Mouse (Mus musculus): ENCODE measurements around the gene Itgb1. TPM values are rescaled to one million over a fixed set of nuclear protein-coding genes. Genes with fewer than 3 reads are reported as not detected.

Gene Itgb1
- polyA plus RNA-seq, 1 experiment from 2014 or later = 69.9 TPM

DNA sequence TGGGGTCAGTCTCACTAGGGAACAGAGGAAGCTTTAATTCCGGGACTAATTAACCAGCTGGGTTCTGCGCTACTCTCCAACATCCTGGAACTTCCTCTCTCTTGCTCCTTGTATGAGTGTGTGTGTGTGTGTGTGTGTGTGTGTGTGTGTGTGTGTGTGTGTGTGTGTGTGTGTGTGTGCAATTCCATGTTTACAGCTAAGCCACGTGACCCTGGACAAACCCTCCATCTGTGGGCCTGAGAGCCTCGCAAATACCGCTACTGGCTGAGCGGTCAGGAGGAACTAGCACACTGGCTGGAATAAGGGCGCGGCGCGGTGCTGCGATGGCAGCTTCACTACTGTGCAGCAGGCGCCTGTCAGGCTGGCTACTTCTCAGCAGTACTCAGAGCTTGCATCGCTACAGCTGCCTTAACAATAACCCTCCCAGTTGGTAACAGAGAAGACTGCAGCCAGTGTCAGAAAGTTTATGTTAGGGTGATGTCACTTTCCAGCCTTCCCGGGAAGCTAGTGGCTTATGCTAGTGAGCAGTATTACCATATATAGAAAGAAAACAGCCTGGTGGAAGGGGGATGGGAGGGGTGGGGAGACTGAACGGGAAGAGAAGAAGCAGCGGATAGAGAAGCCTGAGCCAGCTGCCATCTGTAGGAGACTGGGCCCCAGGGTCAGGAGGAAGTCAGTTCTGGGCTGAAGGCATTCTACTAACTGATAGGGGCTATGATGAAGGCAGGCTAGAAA is 30.9 kb upstream of the Itgb1 start:
- Histone ChIP-seq H3K36me3 (ENCODE audit: control insufficient read depth, insufficient read depth, low read length) (no peaks in the 10 kb centered on the region), H3K4me1 (ENCODE audit: control insufficient read depth, insufficient read depth, low read length) (peaks cover 4% of the 10 kb centered on the region; the same call in 1 of the 2 replicates), H3K27me3 (ENCODE audit: control insufficient read depth, insufficient read depth, low read length) (no peaks in the 10 kb centered on the region), H3K4me2 (ENCODE audit: low read depth, low read length) (peak overlapping the region; percentile 48), H3K27ac (ENCODE audit: low read depth, low read length) (peak overlapping the region; percentile 66), H3K4me3 (ENCODE audit: low read depth, low read length) (peak overlapping the region; percentile 25; the same call in 1 of the 2 replicates), H3K9ac (replicated peaks; ENCODE audit: low read depth, low read length) (no peak overlapping the region), H3K9me3 (ENCODE audit: control insufficient read depth, low read length) (no peaks in the 10 kb centered on the region)
- WGBS = under 1% methylated on average over 16 of the region's 16 CpGs
- peak; percentile 90 for ATAC-seq (ENCODE audit: low read depth)

DNA sequence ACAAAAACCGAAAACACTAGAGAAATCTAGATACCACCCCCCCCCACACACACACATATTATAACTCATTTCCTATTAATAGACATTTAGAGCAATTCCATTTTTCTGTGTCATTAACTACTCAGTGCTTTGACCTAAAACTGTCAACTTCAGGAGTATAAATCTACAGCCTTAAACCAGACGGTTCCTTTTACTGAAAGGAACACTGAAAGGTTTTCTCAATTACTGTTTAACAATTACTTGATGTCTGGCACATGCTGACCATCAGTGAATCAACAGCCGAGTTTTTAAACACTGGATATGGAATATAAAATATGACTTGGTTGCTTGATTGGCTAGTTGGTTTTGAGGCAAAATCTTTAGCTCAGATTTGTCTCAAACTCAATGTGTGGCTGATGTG is 23.3 kb upstream of the Itgb1 start:
- Histone ChIP-seq H3K4me3 (ENCODE audit: low read depth, low read length) (no peak overlapping the region), H3K27me3 (ENCODE audit: control insufficient read depth, insufficient read depth, low read length) (no peaks in the 10 kb centered on the region), H3K4me1 (ENCODE audit: control insufficient read depth, insufficient read depth, low read length) (no peaks in the 10 kb centered on the region), H3K9me3 (ENCODE audit: control insufficient read depth, low read length) (no peaks in the 10 kb centered on the region), H3K36me3 (ENCODE audit: control insufficient read depth, insufficient read depth, low read length) (no peaks in the 10 kb centered on the region), H3K9ac (replicated peaks; ENCODE audit: low read depth, low read length) (no peak overlapping the region), H3K27ac (ENCODE audit: low read depth, low read length) (no peak overlapping the region), H3K4me2 (ENCODE audit: low read depth, low read length) (no peak overlapping the region)
- ATAC-seq (ENCODE audit: low read depth) = no peak
- WGBS = 36% methylated on average over 3 of the region's 3 CpGs

DNA sequence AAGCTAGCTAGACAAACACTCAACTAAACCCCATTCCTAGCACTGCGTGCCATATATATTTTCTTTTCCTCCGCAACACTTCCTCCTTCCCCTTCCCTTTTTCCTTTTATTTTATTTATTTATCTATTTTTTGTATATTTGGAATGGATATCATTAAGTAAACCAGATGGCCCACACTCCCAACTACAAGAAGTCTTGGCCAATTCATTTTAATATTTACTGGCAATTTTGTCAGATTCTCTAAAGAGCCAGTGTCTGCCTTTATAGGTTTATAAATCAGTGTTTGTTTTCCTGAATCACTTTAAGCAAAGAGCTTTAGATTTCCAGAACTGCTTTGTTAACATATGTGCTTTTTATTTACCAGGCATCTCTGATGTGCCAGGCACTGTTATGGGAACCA is 22.8 kb upstream of the Itgb1 start:
- no peak for ATAC-seq (ENCODE audit: low read depth)
- Histone ChIP-seq H3K36me3 (ENCODE audit: control insufficient read depth, insufficient read depth, low read length) (no peaks in the 10 kb centered on the region), H3K27ac (ENCODE audit: low read depth, low read length) (no peak overlapping the region), H3K4me2 (ENCODE audit: low read depth, low read length) (no peak overlapping the region), H3K4me3 (ENCODE audit: low read depth, low read length) (no peak overlapping the region), H3K9ac (replicated peaks; ENCODE audit: low read depth, low read length) (no peak overlapping the region), H3K9me3 (ENCODE audit: control insufficient read depth, low read length) (no peaks in the 10 kb centered on the region), H3K27me3 (ENCODE audit: control insufficient read depth, insufficient read depth, low read length) (no peaks in the 10 kb centered on the region), H3K4me1 (ENCODE audit: control insufficient read depth, insufficient read depth, low read length) (no peaks in the 10 kb centered on the region)
- 85% methylated on average over 2 of the region's 2 CpGs for WGBS

DNA sequence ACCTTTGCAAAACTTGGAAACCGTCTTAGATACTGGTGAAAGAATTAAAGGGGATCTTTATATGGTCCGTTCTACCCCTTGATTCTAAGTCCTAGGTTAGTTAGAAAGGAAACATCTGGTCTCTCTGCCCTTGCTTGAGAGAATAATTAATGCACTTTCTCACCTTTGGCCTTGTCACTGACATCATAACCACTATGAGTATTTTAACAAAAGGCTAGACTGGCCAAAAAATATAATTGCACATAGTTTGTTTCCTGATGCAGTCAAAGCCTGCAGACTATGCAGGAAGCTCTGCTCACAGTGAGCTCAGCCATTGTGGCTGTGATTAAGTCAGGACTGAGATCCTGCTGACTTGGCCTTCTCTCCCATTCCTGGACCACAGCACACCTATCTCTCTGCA is 22.3 kb upstream of the Itgb1 start:
- Histone ChIP-seq H3K4me2 (ENCODE audit: low read depth, low read length) (no peak overlapping the region), H3K27me3 (ENCODE audit: control insufficient read depth, insufficient read depth, low read length) (no peaks in the 10 kb centered on the region), H3K9me3 (ENCODE audit: control insufficient read depth, low read length) (no peaks in the 10 kb centered on the region), H3K27ac (ENCODE audit: low read depth, low read length) (no peak overlapping the region), H3K36me3 (ENCODE audit: control insufficient read depth, insufficient read depth, low read length) (no peaks in the 10 kb centered on the region), H3K9ac (replicated peaks; ENCODE audit: low read depth, low read length) (no peak overlapping the region), H3K4me3 (ENCODE audit: low read depth, low read length) (no peak overlapping the region), H3K4me1 (ENCODE audit: control insufficient read depth, insufficient read depth, low read length) (no peaks in the 10 kb centered on the region)
- WGBS = 70% methylated on average over 2 of the region's 2 CpGs
- ATAC-seq (ENCODE audit: low read depth) = no peak

DNA sequence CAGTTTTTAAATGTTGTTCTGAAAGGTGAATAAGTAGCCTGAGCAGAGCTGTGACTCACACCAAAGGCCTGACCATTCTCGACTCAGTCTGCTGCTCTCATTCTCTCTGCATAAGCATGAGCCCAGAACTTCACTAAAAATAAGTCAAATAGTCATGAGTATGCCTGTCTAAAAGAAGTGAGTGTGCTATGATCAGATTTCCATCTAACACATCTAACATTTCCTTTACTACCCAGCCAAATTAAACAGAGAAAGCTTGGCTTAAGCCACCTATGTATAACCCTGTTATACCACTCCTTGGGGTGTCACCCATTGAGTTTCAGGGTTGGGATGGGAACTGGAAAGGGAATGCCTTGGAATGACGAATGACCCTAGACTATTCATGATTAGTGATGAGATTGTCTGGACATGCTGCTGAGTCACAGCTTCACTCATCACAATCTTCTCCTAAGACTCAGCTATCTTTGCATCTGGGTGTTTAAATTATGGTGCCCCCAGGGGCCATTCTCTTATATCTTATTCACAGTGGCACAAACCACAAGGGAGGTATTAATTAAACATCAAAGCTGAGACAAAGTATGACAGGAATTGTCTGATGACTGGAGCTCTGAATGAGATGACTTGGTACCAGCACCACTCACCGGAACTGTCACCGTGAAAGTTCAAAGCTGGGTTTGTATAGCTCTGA is 18.7 kb upstream of the Itgb1 start:
- Histone ChIP-seq H3K9ac (replicated peaks; ENCODE audit: low read depth, low read length) (no peak overlapping the region), H3K27ac (ENCODE audit: low read depth, low read length) (no peak overlapping the region), H3K4me3 (ENCODE audit: low read depth, low read length) (no peak overlapping the region), H3K9me3 (ENCODE audit: control insufficient read depth, low read length) (no peaks in the 10 kb centered on the region), H3K36me3 (ENCODE audit: control insufficient read depth, insufficient read depth, low read length) (no peaks in the 10 kb centered on the region), H3K27me3 (ENCODE audit: control insufficient read depth, insufficient read depth, low read length) (no peaks in the 10 kb centered on the region), H3K4me1 (ENCODE audit: control insufficient read depth, insufficient read depth, low read length) (no peaks in the 10 kb centered on the region), H3K4me2 (ENCODE audit: low read depth, low read length) (no peak overlapping the region)
- 84% methylated on average over 4 of the region's 4 CpGs for WGBS
- no peak for ATAC-seq (ENCODE audit: low read depth)

DNA sequence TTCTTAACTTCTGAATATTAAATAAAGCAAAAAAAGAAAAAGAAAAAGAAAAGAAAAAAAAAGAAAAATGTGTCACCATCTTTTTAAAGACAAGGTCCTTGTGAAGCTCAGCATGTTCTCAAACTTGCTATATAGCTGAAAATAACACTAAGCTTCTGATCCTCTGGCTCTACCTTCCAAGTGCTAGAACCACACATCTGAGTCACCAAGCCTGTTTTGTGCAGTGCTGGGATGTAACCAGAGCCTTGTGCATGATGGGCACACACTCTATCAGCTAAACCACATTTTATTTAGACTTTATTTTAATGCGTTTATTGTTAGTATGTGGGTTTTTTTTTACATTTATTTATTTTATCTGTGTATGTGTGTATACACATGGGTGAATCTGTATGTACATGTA is 13.6 kb upstream of the Itgb1 start:
- no peaks in the 10 kb centered on the region for H3K9me3 ChIP-seq (ENCODE audit: control insufficient read depth, low read length)
- H3K9ac ChIP-seq (replicated peaks; ENCODE audit: low read depth, low read length) = no peak overlapping the region
- H3K27me3 ChIP-seq (ENCODE audit: control insufficient read depth, insufficient read depth, low read length) = no peaks in the 10 kb centered on the region
- no peaks in the 10 kb centered on the region for H3K4me1 ChIP-seq (ENCODE audit: control insufficient read depth, insufficient read depth, low read length)
- no peaks in the 10 kb centered on the region for H3K36me3 ChIP-seq (ENCODE audit: control insufficient read depth, insufficient read depth, low read length)
- ATAC-seq (ENCODE audit: low read depth) = no peak
- no peak overlapping the region for H3K4me3 ChIP-seq (ENCODE audit: low read depth, low read length)
- no peak overlapping the region for H3K4me2 ChIP-seq (ENCODE audit: low read depth, low read length)
- WGBS = 98% methylated on average over 1 of the region's 1 CpGs
- no peak overlapping the region for H3K27ac ChIP-seq (ENCODE audit: low read depth, low read length)

DNA sequence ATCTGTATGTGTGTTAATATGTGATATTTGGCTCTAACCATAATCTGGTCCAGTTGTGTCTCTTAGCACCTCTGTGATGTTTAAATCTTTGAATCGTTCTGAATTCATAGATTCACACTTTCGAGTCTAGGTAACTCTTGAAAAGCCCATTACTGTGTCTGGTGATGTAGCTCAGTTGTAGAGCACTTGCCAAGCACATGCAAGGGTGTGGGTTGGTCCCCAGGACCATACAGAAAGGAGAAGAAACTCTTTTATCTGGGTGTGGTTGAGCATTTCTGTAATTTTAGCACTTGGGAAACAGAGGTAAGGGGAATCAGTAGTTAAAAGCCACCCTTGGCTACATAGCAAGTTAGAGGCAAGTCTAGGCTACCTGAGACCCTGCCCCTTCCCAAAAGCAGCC is 13.0 kb upstream of the Itgb1 start:
- H3K27ac ChIP-seq (ENCODE audit: low read depth, low read length) = no peak overlapping the region
- no peak for ATAC-seq (ENCODE audit: low read depth)
- 77% methylated on average over 2 of the region's 2 CpGs for WGBS

DNA sequence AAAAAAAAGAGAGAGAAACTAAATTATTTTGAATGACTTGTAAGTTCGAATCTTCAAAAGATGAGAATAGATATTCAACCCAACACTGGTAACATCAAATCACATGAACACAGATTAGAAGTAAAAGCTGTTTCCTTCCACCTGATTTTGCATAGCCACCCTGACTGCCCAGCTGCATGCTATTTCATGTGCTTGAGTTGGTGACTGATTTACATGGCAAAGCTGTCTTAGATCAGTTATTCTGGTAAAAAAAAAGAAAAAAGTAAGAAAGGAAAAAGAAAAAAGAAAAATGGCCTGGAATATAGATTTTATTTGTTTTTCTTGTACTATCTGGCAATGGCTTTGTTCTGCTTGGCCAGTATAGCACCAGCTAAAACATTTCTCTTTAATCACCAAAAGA is 12.5 kb upstream of the Itgb1 start:
- Histone ChIP-seq H3K36me3 (ENCODE audit: control insufficient read depth, insufficient read depth, low read length) (no peaks in the 10 kb centered on the region), H3K27ac (ENCODE audit: low read depth, low read length) (no peak overlapping the region), H3K4me3 (ENCODE audit: low read depth, low read length) (no peak overlapping the region), H3K9ac (replicated peaks; ENCODE audit: low read depth, low read length) (no peak overlapping the region), H3K9me3 (ENCODE audit: control insufficient read depth, low read length) (no peaks in the 10 kb centered on the region), H3K4me1 (ENCODE audit: control insufficient read depth, insufficient read depth, low read length) (no peaks in the 10 kb centered on the region), H3K4me2 (ENCODE audit: low read depth, low read length) (no peak overlapping the region), H3K27me3 (ENCODE audit: control insufficient read depth, insufficient read depth, low read length) (no peaks in the 10 kb centered on the region)
- WGBS = 87% methylated on average over 1 of the region's 1 CpGs
- no peak for ATAC-seq (ENCODE audit: low read depth)

More for the DNA sequence above, 13.0 kb upstream of the Itgb1 start:
- Histone ChIP-seq H3K4me1 (ENCODE audit: control insufficient read depth, insufficient read depth, low read length) (no peaks in the 10 kb centered on the region), H3K4me2 (ENCODE audit: low read depth, low read length) (no peak overlapping the region), H3K36me3 (ENCODE audit: control insufficient read depth, insufficient read depth, low read length) (no peaks in the 10 kb centered on the region), H3K9me3 (ENCODE audit: control insufficient read depth, low read length) (no peaks in the 10 kb centered on the region), H3K27me3 (ENCODE audit: control insufficient read depth, insufficient read depth, low read length) (no peaks in the 10 kb centered on the region), H3K9ac (replicated peaks; ENCODE audit: low read depth, low read length) (no peak overlapping the region), H3K4me3 (ENCODE audit: low read depth, low read length) (no peak overlapping the region)

DNA sequence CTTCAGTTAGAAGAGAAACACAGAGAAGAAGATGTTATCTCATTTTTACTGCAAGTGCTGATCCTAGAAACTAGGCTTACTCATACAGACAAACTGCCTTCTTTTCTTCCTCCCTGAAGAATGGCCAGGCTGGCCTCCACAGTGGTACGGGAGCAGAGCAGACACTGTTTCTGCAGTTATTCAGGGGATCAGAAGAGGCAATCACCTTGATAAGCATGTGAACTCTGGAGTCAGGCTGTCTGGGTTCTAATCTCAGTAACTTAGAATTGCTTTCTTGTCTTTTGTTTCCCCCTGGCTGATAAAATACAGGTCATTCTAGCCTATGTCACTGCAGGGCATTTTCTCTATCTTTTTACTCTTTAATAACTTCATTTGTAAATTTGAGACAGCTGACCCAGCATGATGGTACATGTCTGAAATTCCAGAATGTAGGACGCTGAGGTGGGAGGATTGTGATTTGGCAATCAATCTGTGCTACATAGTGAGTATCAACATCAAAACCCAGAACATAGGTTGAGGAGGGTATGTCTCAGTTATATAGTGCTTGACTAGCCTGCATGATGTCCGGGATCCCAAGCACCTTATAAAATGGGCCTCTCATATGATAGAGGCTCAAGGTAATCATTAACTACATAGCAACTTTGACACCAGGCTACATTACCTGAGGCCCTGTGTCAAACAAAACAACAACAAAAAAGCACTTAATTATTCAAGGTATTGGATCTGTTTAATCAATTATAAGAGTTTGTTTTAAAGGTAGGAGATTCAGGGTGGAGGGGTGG is 9.4 kb upstream of the Itgb1 start:
- no peak for ATAC-seq (ENCODE audit: low read depth)
- 90% methylated on average over 3 of the region's 3 CpGs for WGBS
- no peak overlapping the region for H3K9ac ChIP-seq (replicated peaks; ENCODE audit: low read depth, low read length)

More for the DNA sequence above, 9.4 kb upstream of the Itgb1 start:
- no peak overlapping the region for H3K4me2 ChIP-seq (ENCODE audit: low read depth, low read length)
- no peaks in the 10 kb centered on the region for H3K9me3 ChIP-seq (ENCODE audit: control insufficient read depth, low read length)
- H3K27me3 ChIP-seq (ENCODE audit: control insufficient read depth, insufficient read depth, low read length) = no peaks in the 10 kb centered on the region
- no peaks in the 10 kb centered on the region for H3K36me3 ChIP-seq (ENCODE audit: control insufficient read depth, insufficient read depth, low read length)
- H3K27ac ChIP-seq (ENCODE audit: low read depth, low read length) = no peak overlapping the region
- no peak overlapping the region for H3K4me3 ChIP-seq (ENCODE audit: low read depth, low read length)
- no peaks in the 10 kb centered on the region for H3K4me1 ChIP-seq (ENCODE audit: control insufficient read depth, insufficient read depth, low read length)
